ENCODE assay signal across 25 mouse cellular contexts in the genomic region with DNA sequence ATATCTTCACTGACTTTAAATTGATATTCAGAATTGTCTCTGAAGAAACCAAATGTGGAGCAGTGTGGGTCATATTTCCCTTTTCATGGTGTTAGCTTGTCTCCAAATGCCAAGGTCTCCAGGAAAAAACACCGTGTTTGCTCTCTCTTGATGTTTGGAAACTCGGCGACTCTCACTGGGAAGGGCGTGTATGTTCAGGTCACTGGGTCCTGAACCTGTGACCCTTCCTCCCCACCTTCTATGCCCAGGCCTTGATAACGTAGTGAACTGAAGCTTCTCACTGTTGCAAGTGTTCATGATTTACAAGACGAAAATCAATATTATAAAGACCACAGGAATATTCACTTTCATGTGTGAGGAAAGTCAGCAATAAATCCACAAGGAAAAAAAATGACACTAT. TPM values are rescaled to one million over a fixed set of nuclear protein-coding genes. Genes with fewer than 3 reads are reported as not detected.
A peak's percentile ranks its signal among the peaks of the same experiment; 100 is the strongest.
DNase-seq lines count a peak whose midpoint lies in the region; ATAC-seq and TF ChIP-seq lines count a peak whose summit lies in the region.
"Had no signal": no experiment of that assay in that cellular context is flagged by ENCODE, and none has a peak within 500 bp of the region (broad histone marks: within the 10 kb centered on the region; RNA-seq: fewer than 3 reads in every experiment).

No protein-coding gene starts in this region.

- no peak overlapping the region for H3K4me2 ChIP-seq in liver, embryonic 11.5 days
- no peak overlapping the region for H3K4me2 ChIP-seq in liver, embryonic 14.5 days (ENCODE audit: low read depth)
- no peak overlapping the region for H3K4me2 ChIP-seq in liver, postnatal 0 days (ENCODE audit: low read depth, low read length)
- H3K4me2 ChIP-seq: forebrain, embryonic 13.5 days; heart, embryonic 13.5 days; hindbrain, embryonic 14.5 days had no signal

- H3K36me3 ChIP-seq in liver, embryonic 11.5 days (ENCODE audit: control insufficient read depth, insufficient read depth, low read length) = no peaks in the 10 kb centered on the region
- H3K36me3 ChIP-seq in liver, embryonic 14.5 days (replicated peaks; ENCODE audit: control insufficient read depth, insufficient read depth, low read depth) = no peaks in the 10 kb centered on the region
- H3K36me3 ChIP-seq in liver, postnatal 0 days (replicated peaks; ENCODE audit: insufficient read depth, low read length) = no peaks in the 10 kb centered on the region
- H3K36me3 ChIP-seq: forebrain, embryonic 10.5 days; heart, embryonic 10.5 days; heart, embryonic 13.5 days had no signal

- WGBS in liver, embryonic 11.5 days = 65% methylated on average over 6 of the region's 6 CpGs
- WGBS in liver, embryonic 14.5 days (ENCODE audit: insufficient replicate concordance) = 58% methylated on average over 6 of the region's 6 CpGs
- 56% methylated on average over 6 of the region's 6 CpGs for WGBS in liver, postnatal 0 days (ENCODE audit: insufficient replicate concordance)

- no peak overlapping the region for H3K4me3 ChIP-seq in liver, embryonic 11.5 days (ENCODE audit: low read depth, low read length)
- no peak overlapping the region for H3K4me3 ChIP-seq in liver, embryonic 14.5 days (ENCODE audit: insufficient read depth in 1 of 2, low read depth in 2 of 2, low read length in 2 of 2)
- no peak overlapping the region for H3K4me3 ChIP-seq in liver, postnatal 0 days (ENCODE audit: low read depth, low read length)
- H3K4me3 ChIP-seq: forebrain, embryonic 10.5 days; forebrain, embryonic 13.5 days; heart, adult 2 months; heart, embryonic 10.5 days; heart, embryonic 13.5 days had no signal

- H3K27ac ChIP-seq in liver, embryonic 11.5 days (ENCODE audit: low read depth, low read length) = no peak overlapping the region
- no peak overlapping the region for H3K27ac ChIP-seq in liver, embryonic 14.5 days
- H3K27ac ChIP-seq in liver, postnatal 0 days (ENCODE audit: low read depth) = peak overlapping the region; percentile 84
- H3K27ac ChIP-seq: forebrain, embryonic 10.5 days; forebrain, embryonic 13.5 days; heart, adult 2 months; heart, embryonic 10.5 days; heart, embryonic 13.5 days; hindbrain, embryonic 14.5 days had no signal

- no peak for TF ChIP-seq EP300 in liver, embryonic 14.5 days (IDR thresholded peaks at IDR 0.05; ENCODE audit: low read depth)
- TF ChIP-seq EP300 in liver, postnatal 0 days (IDR thresholded peaks at IDR 0.05; ENCODE audit: low read depth) = no peak; the same call in 1 of the 2 replicates

- H3K9ac ChIP-seq in liver, embryonic 11.5 days (ENCODE audit: low read depth, low read length) = no peak overlapping the region
- H3K9ac ChIP-seq in liver, embryonic 14.5 days (replicated peaks) = no peak overlapping the region
- H3K9ac ChIP-seq in liver, postnatal 0 days (replicated peaks) = no peak overlapping the region
- H3K9ac ChIP-seq: forebrain, embryonic 13.5 days; heart, embryonic 13.5 days; hindbrain, embryonic 14.5 days had no signal

- DNase-seq in liver, embryonic 11.5 days (ENCODE audit: low spot score) = no peak
- peak in 1 of 3 experiments; percentile 27 for DNase-seq in liver, embryonic 14.5 days (ENCODE audit: low read depth in 3 of 3, low spot score in 3 of 3)
- peak; percentile 40 for DNase-seq in liver, postnatal 0 days
- no peak for DNase-seq in lung, postnatal 25 days (ENCODE audit: low spot score)
- DNase-seq in MN1 (ENCODE audit: low spot score) = no peak
- DNase-seq in right cerebral cortex, postnatal 25 days = no peak
- DNase-seq: adrenal gland, postnatal 10 days; adrenal gland, postnatal 36 days; cerebellum, adult 18-20 months; cerebellum, adult 9-10 months; cerebellum, postnatal 14 days; gastrocnemius, postnatal 10 days; gastrocnemius, postnatal 36 days; heart, adult 2 months; heart, postnatal 14 days; heart, postnatal 4 days had no signal

- H3K9me3 ChIP-seq in liver, embryonic 11.5 days (ENCODE audit: control insufficient read depth, low read length) = no peaks in the 10 kb centered on the region
- no peaks in the 10 kb centered on the region for H3K9me3 ChIP-seq in liver, embryonic 14.5 days (ENCODE audit: control insufficient read depth, low read length)
- no peaks in the 10 kb centered on the region for H3K9me3 ChIP-seq in liver, postnatal 0 days (ENCODE audit: low read length)
- H3K9me3 ChIP-seq: forebrain, embryonic 10.5 days; forebrain, embryonic 13.5 days; heart, embryonic 10.5 days; heart, embryonic 13.5 days had no signal

- no peaks in the 10 kb centered on the region for H3K4me1 ChIP-seq in liver, embryonic 11.5 days (replicated peaks; ENCODE audit: control insufficient read depth, insufficient read depth, low read length)
- peaks cover 0 to 8% of the 10 kb centered on the region in 2 experiments; a peak in 1 of 4 replicates for H3K4me1 ChIP-seq in liver, embryonic 14.5 days (replicated peaks; ENCODE audit: control insufficient read depth in 2 of 2, insufficient read depth in 2 of 2, low read length in 1 of 2)
- peaks cover 12% of the 10 kb centered on the region for H3K4me1 ChIP-seq in liver, postnatal 0 days (ENCODE audit: insufficient read depth)
- H3K4me1 ChIP-seq: forebrain, embryonic 10.5 days; heart, embryonic 10.5 days; heart, embryonic 13.5 days had no signal

- no peak for TF ChIP-seq CTCF in liver, embryonic 14.5 days (IDR thresholded peaks at IDR 0.05; ENCODE audit: low read depth)
- no peak for TF ChIP-seq CTCF in liver, postnatal 0 days (IDR thresholded peaks at IDR 0.05; ENCODE audit: low read depth)

- peak; percentile 68 for ATAC-seq in liver, embryonic 11.5 days (replicated peaks; ENCODE audit: low FRiP score)
- ATAC-seq in liver, embryonic 14.5 days (ENCODE audit: insufficient read depth) = peak; percentile 50; the same call in 1 of the 2 replicates
- peak; percentile 73 for ATAC-seq in liver, postnatal 0 days
- ATAC-seq: CD4-positive, CD25-positive, alpha-beta regulatory T cell, adult 4 months; forebrain, embryonic 13.5 days; forebrain, embryonic 16.5 days; Patski had no signal

- H3K27me3 ChIP-seq in liver, embryonic 11.5 days (replicated peaks; ENCODE audit: control insufficient read depth, insufficient read depth, low read length) = no peaks in the 10 kb centered on the region
- H3K27me3 ChIP-seq in liver, embryonic 14.5 days (ENCODE audit: control insufficient read depth, insufficient read depth, low read length) = no peaks in the 10 kb centered on the region
- no peaks in the 10 kb centered on the region for H3K27me3 ChIP-seq in liver, postnatal 0 days (ENCODE audit: insufficient read depth, low read length)
- H3K27me3 ChIP-seq: forebrain, embryonic 13.5 days; Patski had no signal

RNA-seq across cellular contexts. Expression of a gene that starts 2.7 kb away (rescaled TPM):
- polyA plus RNA-seq in liver, embryonic 11.5 days (2014; fragmentation: Nextera tagmentation; extraction: Ambion mirVana) = 259 and 294 TPM in 2 replicates
- 236 and 321 TPM in 2 replicates for polyA plus RNA-seq in liver, embryonic 14.5 days (2012; rRNA removed)
- polyA plus RNA-seq in liver, embryonic 14.5 days (2014; fragmentation: Nextera tagmentation; extraction: Ambion mirVana) = 260 and 296 TPM in 2 replicates
- 527 and 547 TPM in 2 replicates for polyA plus RNA-seq in liver, postnatal 0 days (2015; fragmentation: Nextera tagmentation; extraction: Ambion mirVana)
- polyA plus RNA-seq: C2C12; CD4-positive, CD25-positive, alpha-beta regulatory T cell, adult 4 months had no signal

RNA-seq across cellular contexts. Expression of a gene that starts 19.4 kb away (rescaled TPM):
- polyA plus RNA-seq in liver, embryonic 11.5 days (2014; fragmentation: Nextera tagmentation; extraction: Ambion mirVana) = 7.7 and 7.8 TPM in 2 replicates
- 1.4 and 2.0 TPM in 2 replicates for polyA plus RNA-seq in liver, embryonic 14.5 days (2012; rRNA removed)
- polyA plus RNA-seq in liver, embryonic 14.5 days (2014; fragmentation: Nextera tagmentation; extraction: Ambion mirVana) = 2.5 and 2.8 TPM in 2 replicates
- polyA plus RNA-seq in liver, postnatal 0 days (2015; fragmentation: Nextera tagmentation; extraction: Ambion mirVana) = 2.8 and 3.2 TPM in 2 replicates
- polyA plus RNA-seq: C2C12, Patski had no signal

RNA-seq across cellular contexts. Expression of a gene that starts 53.5 kb away (rescaled TPM):
- polyA plus RNA-seq in liver, embryonic 11.5 days (2014; fragmentation: Nextera tagmentation; extraction: Ambion mirVana) = 35.3 and 37.9 TPM in 2 replicates
- polyA plus RNA-seq in liver, embryonic 14.5 days (2012; rRNA removed) = 3.8 and 8.7 TPM in 2 replicates
- polyA plus RNA-seq in liver, embryonic 14.5 days (2014; fragmentation: Nextera tagmentation; extraction: Ambion mirVana) = 14.2 and 14.6 TPM in 2 replicates
- polyA plus RNA-seq in liver, postnatal 0 days (2015; fragmentation: Nextera tagmentation; extraction: Ambion mirVana) = 16.1 and 16.2 TPM in 2 replicates

RNA-seq across cellular contexts. Expression of a gene that starts 53.6 kb away (rescaled TPM):
- polyA plus RNA-seq in liver, embryonic 11.5 days (2014; fragmentation: Nextera tagmentation; extraction: Ambion mirVana) = 585 and 612 TPM in 2 replicates
- 147 and 186 TPM in 2 replicates for polyA plus RNA-seq in liver, embryonic 14.5 days (2012; rRNA removed)
- 390 and 409 TPM in 2 replicates for polyA plus RNA-seq in liver, embryonic 14.5 days (2014; fragmentation: Nextera tagmentation; extraction: Ambion mirVana)
- 439 and 445 TPM in 2 replicates for polyA plus RNA-seq in liver, postnatal 0 days (2015; fragmentation: Nextera tagmentation; extraction: Ambion mirVana)
